Mouse (Mus musculus) liver, postnatal 0 days (tissue): Measurements from ENCODE around the gene Ticrr. TPM values are rescaled to one million over a fixed set of nuclear protein-coding genes. Genes with fewer than 3 reads are reported as not detected.

Experiments
- ATAC-seq: fragments of 200-750 bp; cut with Nextera tagmentation; 2 replicates; pipeline ENCODE4 v1.8.0; 2017; ENCODE audit warnings: mild to moderate bottlenecking, moderate library complexity
- DNase-seq: peaks from one replicate; pipeline ENCODE4 v3.0.0-alpha.2; 2016
- H3K27ac ChIP-seq: fragments of 300-500 bp; sonication (generic); 2 replicates; pipeline ENCODE4 v1.5.1; 2014; ENCODE audit warnings: antibody characterized with exemption, moderate library complexity, mild to moderate bottlenecking, low read depth
- H3K27me3 ChIP-seq: fragments of 300-500 bp; sonication (generic); 2 replicates; pipeline ENCODE4 v1.6.1; 2014; ENCODE audit warnings: low read length, control low read depth, mixed read lengths; ENCODE audit not compliant: insufficient read depth
- H3K36me3 ChIP-seq: fragments of 300-500 bp; sonication (generic); replicated peaks from 2 replicates; pipeline ENCODE4 v1.6.1; 2014; ENCODE audit warnings: mild to moderate bottlenecking, control low read depth, low read length, moderate library complexity, mixed read lengths; ENCODE audit not compliant: insufficient read depth
- H3K4me1 ChIP-seq: fragments of 300-500 bp; sonication (generic); 2 replicates; pipeline ENCODE4 v1.6.1; 2014; ENCODE audit warnings: antibody characterized with exemption, mild to moderate bottlenecking, control low read depth; ENCODE audit not compliant: insufficient read depth
- H3K4me2 ChIP-seq: fragments of 300-500 bp; sonication (generic); 2 replicates; pipeline ENCODE4 v1.6.1; 2014; ENCODE audit warnings: low read depth, mild to moderate bottlenecking, low read length, moderate library complexity, mixed read lengths
- H3K4me3 ChIP-seq: fragments of 300-500 bp; sonication (generic); 2 replicates; pipeline ENCODE4 v1.5.1; 2014; ENCODE audit warnings: low read depth, low read length
- H3K9ac ChIP-seq: fragments of 300-500 bp; sonication (generic); replicated peaks from 2 replicates; pipeline ENCODE4 v1.6.1; 2014; ENCODE audit warnings: mild to moderate bottlenecking, moderate library complexity
- H3K9me3 ChIP-seq: fragments of 300-500 bp; sonication (generic); 2 replicates; pipeline ENCODE4 v1.6.1; 2016; ENCODE audit warnings: mild to moderate bottlenecking, control low read depth, low read length, mixed read lengths
- CTCF ChIP-seq: sonication (generic); IDR thresholded peaks from 2 replicates; pipeline ENCODE4 v1.5.1; 2016; ENCODE audit warnings: antibody characterized with exemption, low read depth
- EP300 ChIP-seq: IDR thresholded peaks from 2 replicates; pipeline ENCODE4 v1.6.1; 2016; ENCODE audit warnings: antibody characterized with exemption, low read depth, mild to moderate bottlenecking
- WGBS: fragments of 180-500 bp; shearing (Covaris S2); extraction: QIAGEN DNeasy Blood & Tissue Kit; methylation state at CpG from one replicate; pipeline ENCODE4 v1.1.7; 2014; ENCODE audit not compliant: insufficient replicate concordance; 5-methylcytosine and 5-hydroxymethylcytosine counted together
- polyA plus RNA-seq: library from polyadenylated mRNA; unstranded; fragments of >200 nt; fragmentation: Nextera tagmentation; extraction: Ambion mirVana; gene quantifications from 2 replicates; pipeline ENCODE4 v1.2.1, GENCODE M21; 2015

The Ticrr gene
- polyA plus RNA-seq, 1 experiment from 2014 or later, result 2.2 TPM

DNA sequence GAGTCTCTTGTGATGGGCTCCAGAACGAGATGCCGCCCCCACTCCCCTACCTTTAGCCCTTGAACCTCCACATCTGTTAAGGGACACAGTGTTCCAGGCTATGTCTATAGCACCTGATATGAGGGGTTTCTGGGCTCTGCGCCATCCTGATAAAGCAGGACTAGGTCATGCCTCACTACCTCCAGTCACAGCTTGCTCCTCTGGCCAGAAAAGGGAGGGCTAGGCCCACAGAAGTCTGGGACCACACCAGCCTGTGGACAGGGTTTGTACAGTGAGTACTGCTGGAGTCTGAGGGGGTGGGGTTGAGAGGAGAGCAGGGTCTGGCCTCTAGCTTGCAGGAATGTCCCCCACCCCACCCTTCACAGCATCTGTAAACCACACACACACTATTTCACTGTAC lies 12.8 kb upstream of the Ticrr start:
- H3K4me2 ChIP-seq, result no peak overlapping the region
- H3K4me3 ChIP-seq, result no peak overlapping the region
- TF ChIP-seq EP300, result no peak
- no peak for TF ChIP-seq CTCF
- H3K27me3 ChIP-seq, result 0 out of 2 replicates have a peak, but pooled peaks cover 4% of the 10 kb centered on the region
- no peak overlapping the region for H3K27ac ChIP-seq
- H3K9ac ChIP-seq, result no peak overlapping the region
- H3K9me3 ChIP-seq, result no peaks in the 10 kb centered on the region
- DNase-seq, result no peak
- H3K36me3 ChIP-seq, result no peaks in the 10 kb centered on the region
- ATAC-seq, result no peak
- WGBS, result 64% methylated on average over 3 of the region's 3 CpGs
- H3K4me1 ChIP-seq, result no peaks in the 10 kb centered on the region

GRCm38 (mm10) chr7:79649005-79649404 lies 11.0 kb upstream of the Ticrr start:
- 5% methylated on average over 3 of the region's 3 CpGs for WGBS
- Histone ChIP-seq H3K4me1 (no peaks in the 10 kb centered on the region), H3K4me3 (no peak overlapping the region), H3K36me3 (no peaks in the 10 kb centered on the region), H3K9ac (no peak overlapping the region), H3K27ac (no peak overlapping the region), H3K9me3 (no peaks in the 10 kb centered on the region), H3K4me2 (no peak overlapping the region), H3K27me3 (0 out of 2 replicates have a peak, but pooled peaks cover 4% of the 10 kb centered on the region)
- TF ChIP-seq CTCF, result peak; percentile 82
- TF ChIP-seq EP300, result no peak
- ATAC-seq (no peak), DNase-seq (peak; percentile 67)

DNA sequence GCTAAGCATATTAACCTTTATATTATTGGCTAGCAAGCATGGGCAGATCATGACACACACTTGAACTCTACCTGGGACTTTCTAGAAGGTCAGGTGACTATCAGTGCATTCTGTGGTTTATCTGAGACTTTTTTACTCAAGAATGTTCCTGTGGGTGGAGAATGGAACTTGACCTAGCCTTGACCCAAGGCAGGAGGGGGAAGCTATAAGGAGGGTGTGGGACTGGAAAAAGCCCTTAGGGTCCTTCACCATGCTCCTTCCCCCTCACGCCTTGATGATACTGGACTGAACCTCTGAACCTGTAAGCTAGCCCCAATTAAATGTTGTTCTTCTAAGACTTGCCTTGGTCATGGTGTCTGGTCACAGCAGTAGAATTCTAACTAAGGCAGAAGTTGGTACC lies 5.8 kb upstream of the Ticrr start:
- H3K9ac ChIP-seq, result no peak overlapping the region
- TF ChIP-seq CTCF, result no peak
- TF ChIP-seq EP300, result no peak
- no peaks in the 10 kb centered on the region for H3K9me3 ChIP-seq
- no peak overlapping the region for H3K4me2 ChIP-seq
- H3K27ac ChIP-seq, result no peak overlapping the region
- peaks cover 1% of the 10 kb centered on the region; the same call in 1 of the 2 replicates for H3K4me1 ChIP-seq
- no peaks in the 10 kb centered on the region for H3K27me3 ChIP-seq
- H3K36me3 ChIP-seq, result no peaks in the 10 kb centered on the region
- H3K4me3 ChIP-seq, result no peak overlapping the region
- WGBS, result 71% methylated on average over 1 of the region's 1 CpGs
- no peak for DNase-seq
- no peak for ATAC-seq

DNA sequence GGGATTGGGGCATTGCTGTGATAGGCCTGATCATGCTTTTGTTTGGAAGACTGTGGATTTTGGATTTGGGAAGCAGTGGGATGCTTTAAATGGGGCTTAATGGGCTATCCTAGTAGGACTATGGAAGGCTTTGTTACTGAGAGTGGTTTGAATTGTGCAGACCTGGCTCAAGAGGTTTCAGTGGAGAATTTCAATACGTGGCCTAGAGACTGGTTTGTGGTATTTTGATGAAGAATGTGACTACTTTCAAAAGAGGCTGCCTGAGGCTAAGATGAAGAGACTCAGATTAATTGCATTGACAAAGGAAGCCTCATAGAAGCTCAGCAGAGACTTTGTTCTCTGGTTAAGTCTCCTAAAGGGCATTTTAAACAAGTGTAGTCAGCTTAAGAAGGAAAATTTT lies 5.4 kb upstream of the Ticrr start:
- Histone ChIP-seq H3K4me3 (no peak overlapping the region), H3K27ac (no peak overlapping the region), H3K27me3 (no peaks in the 10 kb centered on the region), H3K9me3 (no peaks in the 10 kb centered on the region), H3K4me2 (no peak overlapping the region), H3K9ac (no peak overlapping the region), H3K4me1 (peaks cover 5% of the 10 kb centered on the region; the same call in 1 of the 2 replicates), H3K36me3 (no peaks in the 10 kb centered on the region)
- ATAC-seq, result no peak
- TF ChIP-seq CTCF (no peak), EP300 (no peak)
- DNase-seq, result no peak
- WGBS, result 41% methylated on average over 1 of the region's 1 CpGs

DNA sequence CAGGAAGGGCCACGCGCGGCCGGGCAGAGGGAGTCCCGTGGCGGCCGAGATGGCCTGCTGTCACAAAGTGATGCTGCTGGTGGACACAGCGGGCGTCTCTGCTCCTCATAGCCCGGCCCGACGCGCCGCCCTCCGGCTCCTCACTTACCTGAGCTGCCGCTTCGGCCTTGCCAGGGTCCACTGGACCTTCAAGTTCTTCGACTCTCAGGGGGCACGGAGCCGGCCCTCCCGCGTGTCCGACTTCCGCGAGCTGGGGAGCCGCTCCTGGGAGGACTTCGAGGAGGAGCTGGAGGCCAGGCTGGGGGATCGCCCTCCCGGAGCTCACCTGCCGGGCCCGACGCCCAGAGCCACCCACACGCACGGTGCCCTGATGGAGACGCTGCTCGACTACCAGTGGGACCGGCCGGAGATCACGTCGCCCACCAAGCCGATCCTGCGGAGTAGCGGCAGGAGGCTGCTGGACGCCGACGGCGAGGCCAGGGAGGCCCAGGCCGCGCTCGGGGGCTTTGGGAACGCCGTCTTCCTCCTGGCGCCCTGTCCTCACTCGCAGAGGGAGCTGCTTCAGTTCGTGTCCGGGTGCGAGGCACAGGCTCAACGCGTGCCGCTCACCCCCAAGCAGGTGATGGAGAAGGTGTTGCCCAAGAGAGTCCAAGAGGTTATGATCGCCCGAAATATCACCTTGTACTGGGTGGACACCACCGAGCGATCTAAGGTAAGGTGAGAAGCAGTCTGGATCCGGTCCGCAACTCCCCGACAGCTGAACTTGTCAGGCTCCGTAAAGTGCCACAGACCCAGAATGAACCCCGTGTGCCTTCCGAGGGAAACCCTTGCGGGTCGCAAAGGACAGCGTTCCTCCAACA lies 525 bp downstream of the Ticrr start:
- WGBS, result 1% methylated on average over 72 of the region's 73 CpGs
- H3K4me3 ChIP-seq, result peak overlapping the region; percentile 100
- H3K4me1 ChIP-seq, result peaks cover 22% of the 10 kb centered on the region; the same call in 1 of the 2 replicates
- peaks cover 1% of the 10 kb centered on the region for H3K36me3 ChIP-seq
- ATAC-seq, result peak; percentile 35
- peak overlapping the region; percentile 99 for H3K4me2 ChIP-seq
- peak overlapping the region; percentile 93 for H3K9ac ChIP-seq
- no peaks in the 10 kb centered on the region for H3K27me3 ChIP-seq
- DNase-seq, result no peak
- TF ChIP-seq EP300, result no peak
- TF ChIP-seq CTCF, result no peak
- H3K27ac ChIP-seq, result peak overlapping the region; percentile 51; the same call in 1 of the 2 replicates
- no peaks in the 10 kb centered on the region for H3K9me3 ChIP-seq

DNA sequence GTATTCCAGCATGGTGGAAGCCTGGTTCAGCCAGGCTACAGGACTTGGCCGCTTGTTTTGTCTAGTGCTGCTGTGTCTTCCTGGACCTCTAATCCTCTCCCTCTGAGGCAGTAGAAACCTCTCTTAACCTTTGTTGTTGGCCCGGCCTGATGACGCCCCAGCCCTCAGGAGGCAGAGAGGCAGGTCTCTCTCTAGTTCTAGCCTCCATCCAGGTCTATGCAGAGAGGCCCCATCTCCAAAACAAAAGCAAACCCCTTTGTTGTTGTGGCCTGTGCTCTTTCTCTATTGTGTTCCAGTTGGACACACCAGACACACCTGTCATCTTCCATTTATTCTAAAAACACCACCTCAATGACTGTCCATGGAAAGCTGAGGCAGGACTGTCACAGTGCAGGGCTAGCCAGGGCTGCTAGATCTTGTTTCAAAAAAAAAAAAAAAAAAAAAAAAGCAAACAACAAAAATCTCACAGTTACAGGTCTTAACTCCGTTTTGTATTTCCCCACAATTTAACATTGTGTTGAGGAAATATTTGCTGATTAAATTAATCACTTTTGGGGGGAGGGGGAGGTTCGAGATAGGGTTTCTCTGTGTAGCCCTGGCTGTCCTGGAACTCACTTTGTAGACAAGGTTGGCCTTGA lies 1.4 kb downstream of the Ticrr start:
- H3K4me3 ChIP-seq, result peak overlapping the region; percentile 100
- peak overlapping the region; percentile 93 for H3K9ac ChIP-seq
- H3K27ac ChIP-seq, result no peak overlapping the region
- no peaks in the 10 kb centered on the region for H3K27me3 ChIP-seq
- ATAC-seq (no peak), DNase-seq (peak; percentile 15)
- H3K36me3 ChIP-seq, result peaks cover 7% of the 10 kb centered on the region
- 6% methylated on average over 5 of the region's 5 CpGs for WGBS
- peaks cover 22% of the 10 kb centered on the region; the same call in 1 of the 2 replicates for H3K4me1 ChIP-seq
- no peak for TF ChIP-seq EP300
- no peak for TF ChIP-seq CTCF
- H3K9me3 ChIP-seq, result no peaks in the 10 kb centered on the region
- H3K4me2 ChIP-seq, result peak overlapping the region; percentile 99
